Mouse (Mus musculus) cortical plate, adult 2 months (tissue): ENCODE measurements around the gene Rhbdd2.

ENCODE experiments used
- CTCF ChIP-seq: fragments of 200-500 bp; IDR thresholded peaks from 2 replicates; pipeline ENCODE4 v1.5.1; 2011; ENCODE audit warnings: mild to moderate bottlenecking, control low read depth, low read length; ENCODE audit not compliant: insufficient read depth; ENCODE audit errors: extremely low read depth
- POLR2A ChIP-seq: fragments of 200-500 bp; IDR thresholded peaks from 2 replicates; pipeline ENCODE4 v1.6.1; 2011; ENCODE audit warnings: mild to moderate bottlenecking, low read length, control low read depth; ENCODE audit not compliant: insufficient read depth; ENCODE audit errors: extremely low read depth

DNA sequence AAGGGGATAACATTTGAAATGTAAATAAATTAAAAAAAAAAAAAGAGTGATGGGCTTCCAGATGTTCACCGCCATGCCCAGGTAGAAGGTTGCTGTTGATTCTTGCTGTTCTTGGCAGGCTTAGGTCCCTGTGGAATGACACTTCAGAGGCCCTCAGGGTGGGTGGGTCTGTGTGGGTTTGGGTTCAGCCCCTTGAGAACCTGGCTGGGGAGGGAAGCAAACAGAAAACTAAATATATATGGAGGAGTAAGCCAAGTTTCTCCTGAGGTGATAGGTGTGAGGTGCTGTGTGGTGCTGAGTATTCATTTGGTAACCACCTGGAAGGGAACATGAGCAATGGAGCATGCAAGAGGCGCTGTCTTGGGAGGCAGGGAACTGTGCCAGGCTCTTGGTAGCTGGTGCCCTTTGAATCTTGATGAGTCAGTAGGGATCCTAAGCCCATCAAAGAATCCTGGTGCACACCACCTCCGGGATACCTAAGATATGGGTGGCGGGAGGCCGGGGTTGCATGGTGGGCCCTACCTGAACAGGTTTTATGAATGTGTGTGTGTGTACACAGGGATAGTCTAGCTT lies 60.9 kb downstream of the Rhbdd2 start:
- no peak for TF ChIP-seq CTCF
- TF ChIP-seq POLR2A: no peak
